Mouse (Mus musculus) ES-E14 (cell line): Measurements from ENCODE around the gene Trim7.

Experiments used
- CHD2 ChIP-seq: IDR thresholded peaks from 2 replicates; pipeline ENCODE4 v1.6.1; 2014; ENCODE audit warnings: mild to moderate bottlenecking, low read depth, low read length, inconsistent platforms
- HCFC1 ChIP-seq: IDR thresholded peaks from 2 replicates; pipeline ENCODE4 v1.6.1; 2012; ENCODE audit warnings: low read length, inconsistent platforms, borderline replicate concordance; ENCODE audit not compliant: insufficient read depth
- MAFK ChIP-seq: IDR thresholded peaks from 2 replicates; pipeline ENCODE4 v1.6.1; 2014; ENCODE audit warnings: mild to moderate bottlenecking, low read depth, low read length, inconsistent platforms; ENCODE audit not compliant: insufficient read depth
- ZC3H11A ChIP-seq: IDR thresholded peaks from 2 replicates; pipeline ENCODE4 v1.6.1; 2012; ENCODE audit warnings: low read depth, mild to moderate bottlenecking, inconsistent platforms, low read length, borderline replicate concordance
- ZNF384 ChIP-seq: IDR thresholded peaks from 2 replicates; pipeline ENCODE4 v1.6.1; 2012; ENCODE audit warnings: low read depth, low read length, inconsistent platforms

DNA sequence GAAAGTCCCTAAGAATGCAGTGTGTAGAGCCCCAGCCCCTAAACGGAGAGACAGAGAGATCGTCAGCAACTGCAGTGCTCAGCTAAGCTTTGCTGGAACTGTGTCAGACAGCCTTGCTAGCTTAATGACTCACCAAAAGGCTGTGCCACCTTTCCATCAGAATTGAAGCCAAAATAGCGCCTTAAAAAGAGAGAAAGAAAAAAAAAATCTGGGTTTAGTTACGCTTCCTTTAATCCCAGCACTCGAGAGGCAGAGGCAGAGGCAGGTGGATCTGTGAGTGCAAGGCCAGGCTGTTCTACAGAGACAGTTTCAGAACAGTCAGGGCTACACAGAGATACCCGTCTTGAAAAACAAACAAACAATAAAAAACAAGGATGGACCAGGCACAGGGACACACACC lies 18.4 kb downstream of the Trim7 start:
- no peak for TF ChIP-seq CHD2
- no peak for TF ChIP-seq HCFC1
- no peak for TF ChIP-seq ZC3H11A
- TF ChIP-seq ZNF384 = no peak
- no peak for TF ChIP-seq MAFK
